Mouse (Mus musculus): ENCODE results near the gene Zfp212.
A peak's percentile ranks its signal among the peaks of the same experiment; 100 is the strongest.

The Zfp212 gene

DNA sequence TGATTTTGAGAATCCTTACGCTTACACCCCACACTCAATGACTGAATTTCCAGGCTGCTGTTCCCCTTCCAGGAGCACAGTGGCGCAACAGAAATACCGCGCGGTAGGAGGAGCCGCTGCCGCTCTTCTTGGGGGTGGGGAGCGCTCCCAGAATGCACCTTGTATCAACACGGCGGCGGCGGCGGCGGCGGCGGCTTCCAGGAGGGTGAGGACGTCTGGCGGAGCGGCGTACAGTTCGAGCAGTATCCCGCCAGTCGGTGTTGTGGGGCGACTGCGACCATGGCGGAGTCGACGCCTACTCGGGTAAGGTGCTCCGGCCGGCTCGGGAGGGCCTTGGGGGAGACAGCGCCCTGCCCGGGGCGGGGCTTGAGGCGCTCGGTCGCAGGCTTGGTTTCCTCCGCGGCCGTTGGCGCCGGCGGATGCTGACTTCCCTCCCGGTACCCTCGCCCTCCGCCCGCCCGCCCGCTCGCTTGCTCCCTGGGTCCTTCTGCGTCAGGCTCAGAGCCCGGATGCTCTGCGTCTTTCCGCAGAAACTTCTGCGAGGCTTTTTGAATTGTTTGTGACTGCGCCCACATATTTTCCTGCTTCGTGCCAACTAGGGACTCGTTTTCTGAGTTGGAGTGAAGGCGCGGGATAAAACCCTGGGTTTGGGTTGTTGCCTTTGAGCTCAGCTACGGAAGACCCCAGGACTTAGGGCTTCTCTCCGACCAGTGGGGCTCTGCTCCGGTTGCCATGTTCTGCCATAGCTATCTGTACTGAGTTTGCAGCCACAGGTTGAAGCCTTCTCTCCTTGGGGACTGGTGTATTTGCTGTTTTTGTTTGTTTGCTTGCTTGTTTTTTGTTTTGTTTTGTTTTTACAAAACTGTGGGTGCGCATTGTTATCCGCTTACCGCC lies at the start of gene Zfp212:
Gene Zfp212, plus strand, starts transcription at position 30 of the 894 bp plus-strand sequence.
- DNase-seq: peak; percentile 91 to 93

DNA sequence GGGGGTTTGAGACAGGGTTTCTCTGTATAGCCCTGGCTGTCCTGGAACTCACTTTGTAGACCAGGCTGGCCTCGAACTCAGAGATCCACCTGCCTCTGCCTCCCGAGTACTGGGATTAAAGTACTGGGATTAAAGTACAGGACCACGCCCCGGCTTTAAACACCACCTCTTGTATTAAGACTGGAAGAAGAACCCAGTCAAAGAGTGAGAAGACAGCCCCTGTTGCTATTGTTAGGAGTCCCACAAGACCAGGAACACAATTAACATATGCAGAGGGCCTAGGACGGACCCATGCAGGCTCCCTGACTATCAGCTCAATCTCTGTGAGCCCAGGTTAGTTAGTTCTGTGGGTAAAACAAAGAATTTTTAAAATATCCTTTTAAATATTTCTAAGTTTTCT lies 48.0 kb upstream of the Zfp212 start:
- no peak for DNase-seq

DNA sequence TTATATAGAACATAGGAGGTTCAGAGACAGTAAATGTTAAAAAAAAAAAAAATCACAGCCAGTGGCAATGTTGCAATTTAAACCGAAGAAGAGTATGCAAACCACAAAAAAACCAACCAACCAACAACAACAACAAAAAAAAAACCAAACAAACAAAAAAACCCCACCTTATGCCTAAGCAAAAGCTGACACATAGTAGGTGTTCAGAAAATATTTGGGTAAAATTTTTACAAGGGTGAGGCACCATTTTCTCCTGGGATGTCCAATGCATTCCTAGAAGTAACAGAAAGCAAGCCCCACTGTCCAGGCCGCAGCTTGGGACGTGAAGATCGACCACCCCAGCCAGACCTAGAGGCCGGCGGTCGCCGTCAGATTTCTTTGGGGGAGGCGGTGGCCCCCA lies 43.2 kb upstream of the Zfp212 start, which contains the start of gene Zfp282:
Gene Zfp282, plus strand, starts transcription at position 147 of the 400 bp plus-strand sequence.
- no peak for DNase-seq

DNA sequence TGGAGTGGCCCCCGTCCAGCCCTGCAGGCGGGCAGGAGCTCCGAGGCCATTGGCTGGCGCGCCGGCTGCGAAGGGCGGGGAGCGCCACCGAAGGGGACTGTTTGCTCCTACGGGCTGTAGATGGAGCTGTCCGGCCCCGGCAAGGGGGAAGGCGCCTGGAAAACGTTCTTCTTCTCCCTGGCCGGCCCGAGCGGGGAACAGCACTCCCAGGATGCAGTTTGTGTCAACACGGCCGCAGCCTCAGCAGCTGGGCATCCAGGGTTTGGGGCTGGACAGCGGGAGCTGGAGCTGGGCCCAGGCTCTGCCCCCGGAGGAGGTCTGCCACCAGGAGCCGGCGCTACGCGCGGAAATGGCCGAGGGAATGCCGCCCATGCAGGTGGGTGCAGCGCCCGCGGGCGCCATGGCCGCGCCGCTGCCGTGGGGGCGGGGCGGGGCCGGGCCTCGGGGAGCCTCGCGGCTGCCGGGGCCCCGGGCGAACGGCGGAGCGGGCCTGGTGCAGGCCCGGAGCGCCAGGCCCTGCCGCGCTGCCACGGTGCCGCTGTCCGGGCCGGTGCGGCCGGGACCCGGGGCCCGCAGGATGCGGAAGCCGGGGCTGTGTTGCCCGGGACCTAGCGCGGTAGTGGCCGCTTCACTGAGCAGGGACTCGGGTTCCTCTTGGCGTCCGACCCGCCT lies 42.7 kb upstream of the Zfp212 start:
- peak; percentile 95 to 96 for DNase-seq

DNA sequence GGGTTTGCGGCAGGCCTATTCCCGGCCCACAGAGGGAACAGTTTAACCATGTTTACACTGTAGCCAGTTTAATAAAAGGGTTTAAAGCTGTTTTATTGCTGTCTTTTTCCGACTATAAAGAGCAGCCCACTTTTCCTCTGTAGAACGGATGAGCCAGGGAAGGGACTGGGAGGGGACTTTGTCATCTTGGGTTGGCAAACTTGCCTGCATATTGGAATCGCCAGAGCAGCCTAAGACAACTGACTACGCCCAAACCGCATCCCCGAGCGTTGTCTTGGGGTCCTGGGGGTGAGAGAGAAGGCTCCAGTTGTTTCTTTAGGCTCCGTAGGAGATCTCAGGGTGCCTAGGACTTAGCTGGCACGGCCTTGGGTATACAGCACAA lies 42.2 kb upstream of the Zfp212 start:
- no peak for DNase-seq

DNA sequence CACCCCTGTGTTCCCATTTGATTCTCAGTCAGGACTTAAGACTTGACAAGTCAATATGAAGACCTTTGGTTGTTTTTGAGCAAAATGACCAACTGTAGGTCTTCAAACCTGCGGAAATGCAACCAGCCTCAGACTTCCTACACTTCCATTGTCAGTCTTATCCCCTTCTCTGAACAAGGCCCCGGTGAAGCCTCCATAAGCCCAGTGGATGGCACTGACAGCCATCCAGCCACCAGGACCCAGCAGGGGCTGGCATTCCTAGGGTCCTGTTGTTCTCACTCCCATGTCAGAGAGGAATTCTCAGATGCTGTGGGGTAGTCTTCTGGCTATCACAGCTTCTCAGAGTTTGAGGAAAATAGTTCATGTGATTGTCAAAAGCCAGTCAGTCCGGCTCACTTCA lies 41.7 kb upstream of the Zfp212 start:
- no peak for DNase-seq

DNA sequence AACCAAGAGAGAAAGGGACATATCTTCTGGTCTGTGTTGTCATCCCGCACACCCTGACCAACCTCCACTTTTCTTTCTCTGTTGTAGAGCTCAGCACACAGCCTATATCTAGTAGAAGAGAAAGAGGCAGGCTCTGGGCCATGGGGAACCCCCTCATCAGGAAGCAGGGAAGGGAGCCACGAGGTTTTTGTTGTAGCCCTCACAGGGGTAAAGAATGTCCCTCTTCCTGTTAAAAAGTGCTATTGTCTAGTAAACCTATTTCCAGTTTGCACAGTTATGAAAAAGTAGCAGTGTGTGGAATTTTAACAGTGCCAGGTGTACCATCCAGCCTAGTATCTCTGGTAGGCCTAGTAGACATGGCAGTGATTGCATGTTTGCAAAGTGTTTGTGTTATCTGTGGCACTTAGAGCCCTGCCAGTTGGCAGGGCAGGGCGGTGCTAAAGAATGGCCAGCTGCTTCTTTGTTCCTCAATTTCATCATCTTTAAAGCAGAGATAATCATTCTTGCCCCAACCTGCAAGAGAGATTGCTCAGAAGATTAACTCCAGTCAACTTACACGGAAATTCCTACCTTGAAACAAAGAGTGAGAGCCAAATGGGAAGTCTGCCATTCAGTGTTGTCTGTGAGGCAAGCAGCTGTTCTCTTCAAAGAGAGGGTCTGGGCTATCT lies 41.1 kb upstream of the Zfp212 start:
- no peak for DNase-seq

DNA sequence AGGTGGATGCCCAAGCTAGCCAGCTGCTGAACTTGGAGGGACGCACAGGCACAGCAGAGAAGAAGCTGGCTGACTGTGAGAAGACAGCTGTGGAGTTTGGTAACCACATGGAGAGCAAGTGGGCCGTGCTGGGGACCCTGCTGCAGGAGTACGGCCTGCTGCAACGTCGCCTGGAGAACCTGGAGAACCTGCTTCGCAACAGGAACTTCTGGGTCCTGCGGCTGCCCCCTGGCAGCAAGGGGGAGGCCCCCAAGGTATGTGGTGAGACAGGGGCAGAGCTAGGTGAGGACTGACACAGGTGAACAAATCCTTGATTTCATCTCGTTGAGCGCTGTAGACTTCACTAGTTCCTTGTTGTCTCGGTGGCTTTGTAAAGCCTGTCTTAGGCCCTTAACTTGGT lies 40.1 kb upstream of the Zfp212 start:
- no peak for DNase-seq

DNA sequence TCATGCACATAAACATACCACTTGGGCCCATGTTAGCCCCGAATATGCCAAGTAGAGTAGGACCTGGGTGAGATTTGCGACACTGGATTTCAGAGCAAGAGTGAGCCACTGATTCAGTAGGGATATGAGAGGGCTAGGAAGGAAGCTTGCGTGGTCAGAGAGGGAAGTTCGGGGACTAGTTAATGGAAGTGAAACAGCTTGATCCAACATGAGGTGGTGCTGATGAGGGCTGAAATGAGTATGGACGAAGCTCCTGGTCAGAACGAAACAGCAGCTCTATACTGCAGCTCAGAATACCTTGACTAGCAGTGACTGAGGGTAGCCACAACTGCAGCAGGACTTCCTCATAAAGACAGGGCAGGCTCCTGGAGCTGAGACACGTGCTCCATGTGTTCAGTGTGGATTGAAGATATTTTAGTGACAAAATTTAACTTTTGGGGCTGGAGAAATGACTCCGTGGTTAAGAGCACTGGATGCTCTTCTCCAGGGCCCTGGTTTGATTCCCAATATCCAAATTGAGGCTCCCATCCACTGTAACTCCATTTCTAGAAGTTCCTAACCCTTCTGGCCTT lies 31.4 kb upstream of the Zfp212 start:
- no peak for DNase-seq

DNA sequence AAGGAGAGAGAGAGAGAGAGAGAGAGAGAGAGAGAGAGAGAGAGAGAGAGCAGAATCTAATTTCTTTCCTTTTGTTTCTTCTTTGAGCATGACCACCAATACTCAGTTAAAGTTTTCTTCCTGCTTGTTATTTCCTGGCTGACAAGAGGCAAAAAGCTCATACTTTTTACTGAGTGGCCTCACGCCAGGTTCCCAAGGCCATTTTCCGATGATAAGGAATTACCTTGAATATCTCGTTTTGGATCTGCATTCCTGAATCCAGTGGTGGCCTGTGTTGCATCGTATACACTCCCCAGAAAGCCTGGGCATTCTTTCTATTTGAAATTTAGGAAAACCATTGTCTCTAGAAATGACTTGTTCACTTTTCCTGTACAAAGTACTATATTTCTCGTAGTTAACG lies 20.9 kb upstream of the Zfp212 start:
- DNase-seq: no peak

DNA sequence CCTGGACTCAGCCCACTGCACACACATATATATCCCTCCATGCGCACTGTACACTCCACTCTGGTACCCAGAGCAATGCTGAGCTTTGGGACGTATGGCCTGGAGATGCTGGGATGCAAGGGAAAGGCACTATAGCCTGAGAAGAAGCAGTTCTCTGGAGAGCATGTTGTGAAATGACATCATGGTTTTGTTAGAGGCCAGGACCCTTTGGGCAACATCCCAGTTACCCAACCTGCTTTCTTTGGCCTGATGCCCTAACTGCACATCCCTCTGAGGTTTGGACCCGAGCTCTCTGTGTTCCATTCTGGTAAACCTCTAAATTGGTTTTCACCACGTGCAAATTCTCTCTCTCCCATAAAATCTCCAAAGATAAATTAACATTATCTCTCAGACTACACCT lies 16.7 kb upstream of the Zfp212 start:
- DNase-seq: peak; percentile 77 to 80

DNA sequence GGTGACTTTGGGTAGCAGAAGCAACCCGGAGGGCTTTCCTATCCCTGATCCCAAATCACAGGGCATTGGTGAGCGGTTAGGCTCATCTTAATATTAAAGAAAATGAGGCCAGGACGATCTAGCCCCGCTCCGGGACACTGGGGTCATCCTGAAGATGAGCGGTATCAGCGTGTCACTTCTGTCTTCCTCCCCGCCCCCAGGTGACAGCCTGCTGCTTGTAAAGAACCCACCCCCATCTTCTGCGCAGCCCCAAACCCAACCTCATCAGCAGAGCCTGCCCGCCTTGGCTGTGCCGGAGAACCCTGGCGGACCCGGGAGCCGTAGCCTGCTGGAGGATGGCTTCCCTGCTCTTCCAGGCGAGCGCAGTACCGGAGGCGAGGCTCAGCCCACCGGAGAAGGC lies 15.9 kb upstream of the Zfp212 start:
- peak in 1 of 2 experiments; percentile 28 for DNase-seq

DNA sequence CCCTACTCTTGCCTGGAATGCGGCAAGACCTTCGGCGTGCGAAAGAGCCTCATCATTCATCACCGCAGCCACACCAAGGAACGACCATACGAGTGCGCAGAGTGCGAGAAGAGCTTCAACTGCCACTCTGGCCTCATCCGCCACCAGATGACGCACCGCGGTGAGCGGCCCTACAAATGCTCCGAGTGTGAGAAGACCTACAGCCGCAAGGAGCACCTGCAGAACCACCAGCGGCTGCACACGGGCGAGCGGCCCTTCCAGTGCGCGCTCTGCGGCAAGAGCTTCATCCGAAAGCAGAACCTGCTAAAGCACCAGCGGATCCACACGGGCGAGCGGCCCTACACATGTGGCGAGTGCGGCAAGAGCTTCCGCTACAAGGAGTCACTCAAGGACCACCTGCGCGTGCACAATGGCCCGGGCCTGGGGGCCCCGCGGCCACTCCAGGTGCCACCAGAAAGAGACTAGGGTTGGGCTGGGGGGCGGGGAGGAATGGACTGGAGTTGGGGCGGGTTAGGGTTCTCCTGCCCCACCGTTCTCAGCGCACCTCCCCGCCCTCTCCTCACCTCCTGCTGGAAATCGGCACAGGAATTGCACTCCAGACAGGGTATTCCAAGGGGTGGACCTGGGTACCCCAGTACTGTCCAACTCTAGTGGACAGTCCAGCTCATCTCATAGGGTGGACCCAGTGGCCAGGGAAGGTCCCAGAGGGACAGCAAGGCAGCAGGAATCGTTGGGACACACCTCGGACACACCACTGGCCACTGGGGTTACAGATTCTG lies 15.2 kb upstream of the Zfp212 start:
- no peak for DNase-seq

DNA sequence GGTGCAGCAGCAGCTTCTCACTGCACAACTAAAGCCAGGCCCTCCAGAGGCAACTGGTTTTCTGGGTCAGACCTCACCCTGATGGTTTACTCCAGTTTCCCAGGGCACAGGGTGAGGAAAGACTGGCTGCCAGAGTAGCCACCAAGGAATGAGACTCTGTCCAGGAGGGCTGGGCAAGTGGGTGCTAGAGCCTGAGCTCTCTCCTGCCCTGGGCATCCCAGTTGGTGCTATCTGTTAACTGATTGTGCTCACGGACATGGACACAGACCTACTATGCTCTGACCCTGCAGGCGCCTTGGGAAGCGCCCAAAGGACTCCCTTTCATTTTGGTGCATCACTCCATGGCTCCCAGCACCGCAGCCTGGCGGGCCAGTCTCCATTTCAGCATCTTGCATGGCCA lies 13.9 kb upstream of the Zfp212 start:
- no peak for DNase-seq

DNA sequence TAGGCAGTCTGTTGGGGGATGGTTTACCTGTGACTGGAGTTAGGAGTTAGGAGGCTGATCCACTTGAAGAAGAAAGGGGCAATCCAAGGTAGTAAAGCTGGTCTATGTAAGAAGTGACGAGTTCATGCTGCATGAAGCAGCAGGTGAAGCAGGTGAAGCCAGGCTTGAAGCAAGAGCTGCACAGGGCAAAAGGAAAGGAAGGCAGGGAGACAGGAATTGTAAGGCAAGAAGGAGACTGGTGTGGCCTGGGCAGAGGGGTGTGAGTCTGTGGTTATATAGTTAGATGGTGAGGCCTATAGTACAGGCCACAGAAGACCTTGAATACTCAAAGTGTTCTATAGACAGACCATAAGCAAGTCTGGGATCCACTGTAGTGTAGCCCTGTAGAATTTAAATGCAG lies 11.3 kb upstream of the Zfp212 start:
- no peak for DNase-seq

DNA sequence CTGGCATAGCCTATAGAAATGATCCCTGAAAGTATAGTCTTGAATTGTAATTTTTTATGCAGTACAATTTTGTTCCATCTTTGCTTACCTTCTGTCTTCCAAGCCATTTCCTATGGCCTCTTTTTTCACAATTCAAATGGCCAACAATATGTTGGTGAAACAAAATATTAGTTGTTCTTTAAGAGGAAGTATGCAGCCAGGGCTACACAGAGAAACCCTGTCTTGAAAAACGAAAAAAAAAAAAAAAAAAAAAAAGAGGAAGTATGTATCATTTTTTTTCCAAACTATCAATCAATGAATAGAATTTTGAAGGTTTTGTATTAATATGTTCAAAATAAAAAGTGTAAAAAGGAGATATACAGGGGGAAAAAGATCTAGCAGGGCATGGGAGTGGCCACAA lies 8.6 kb upstream of the Zfp212 start:
- no peak for DNase-seq

DNA sequence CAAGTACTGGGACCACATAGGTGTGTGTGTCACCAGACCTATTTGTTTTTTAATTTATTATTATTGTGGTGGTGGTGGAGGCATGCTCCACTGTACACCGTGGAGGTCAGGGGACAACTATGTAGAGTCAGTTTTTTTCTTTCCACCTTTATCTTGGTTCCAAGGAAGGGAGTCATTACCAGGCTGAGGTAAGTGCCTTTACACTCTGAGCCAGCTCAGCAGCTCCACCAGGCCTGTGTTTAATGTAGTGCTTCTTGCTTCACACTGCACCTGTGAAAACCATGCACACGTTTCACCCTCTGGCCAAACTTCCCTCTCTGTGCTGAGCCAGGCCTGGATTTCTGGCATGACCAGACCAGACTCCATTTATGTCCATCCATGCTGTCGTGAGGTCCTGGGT lies 7.3 kb upstream of the Zfp212 start:
- no peak for DNase-seq

DNA sequence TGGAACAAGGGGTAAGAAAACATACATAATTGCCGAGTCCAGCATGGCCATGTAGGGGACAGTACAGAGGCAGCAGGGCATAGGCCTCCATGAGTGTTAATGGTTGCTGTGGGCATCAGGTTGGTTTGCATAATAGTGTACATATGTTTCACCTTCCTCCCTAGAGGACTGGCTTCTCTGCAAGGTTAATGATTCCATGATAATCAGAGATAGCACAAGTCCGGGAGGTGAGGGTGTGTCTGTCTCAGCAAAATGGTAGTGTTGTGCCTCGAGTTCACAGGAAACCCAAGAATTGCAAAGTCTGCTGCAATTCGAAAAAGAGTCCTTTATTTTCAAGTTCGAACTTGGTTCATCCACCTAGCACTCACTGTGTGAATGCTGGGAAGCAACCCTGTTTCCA lies 3.2 kb upstream of the Zfp212 start:
- no peak for DNase-seq

DNA sequence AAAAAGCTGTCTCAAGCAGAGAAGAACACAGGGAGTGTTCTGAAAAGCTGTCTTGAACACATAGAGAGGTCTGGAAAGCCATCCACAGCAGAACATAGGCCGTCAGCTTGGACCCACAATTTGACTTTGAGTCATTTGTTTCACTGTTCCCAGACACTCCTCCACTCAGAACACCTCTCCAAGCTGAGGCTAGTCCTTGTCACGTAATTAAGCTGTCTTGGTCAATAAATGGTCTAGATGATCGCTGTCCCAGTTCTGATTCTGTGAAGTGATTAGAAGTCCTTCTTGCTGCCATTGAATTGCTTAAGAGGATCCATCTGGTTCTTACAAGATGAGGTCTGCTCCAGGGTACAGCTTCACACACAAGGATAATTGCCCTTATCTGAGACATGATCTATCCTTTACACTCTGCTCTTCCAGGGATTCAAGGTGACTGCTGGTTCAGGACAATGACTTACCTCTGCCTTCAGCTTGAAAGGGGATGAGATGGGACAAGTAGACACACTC lies 1.5 kb upstream of the Zfp212 start:
- no peak for DNase-seq

DNA sequence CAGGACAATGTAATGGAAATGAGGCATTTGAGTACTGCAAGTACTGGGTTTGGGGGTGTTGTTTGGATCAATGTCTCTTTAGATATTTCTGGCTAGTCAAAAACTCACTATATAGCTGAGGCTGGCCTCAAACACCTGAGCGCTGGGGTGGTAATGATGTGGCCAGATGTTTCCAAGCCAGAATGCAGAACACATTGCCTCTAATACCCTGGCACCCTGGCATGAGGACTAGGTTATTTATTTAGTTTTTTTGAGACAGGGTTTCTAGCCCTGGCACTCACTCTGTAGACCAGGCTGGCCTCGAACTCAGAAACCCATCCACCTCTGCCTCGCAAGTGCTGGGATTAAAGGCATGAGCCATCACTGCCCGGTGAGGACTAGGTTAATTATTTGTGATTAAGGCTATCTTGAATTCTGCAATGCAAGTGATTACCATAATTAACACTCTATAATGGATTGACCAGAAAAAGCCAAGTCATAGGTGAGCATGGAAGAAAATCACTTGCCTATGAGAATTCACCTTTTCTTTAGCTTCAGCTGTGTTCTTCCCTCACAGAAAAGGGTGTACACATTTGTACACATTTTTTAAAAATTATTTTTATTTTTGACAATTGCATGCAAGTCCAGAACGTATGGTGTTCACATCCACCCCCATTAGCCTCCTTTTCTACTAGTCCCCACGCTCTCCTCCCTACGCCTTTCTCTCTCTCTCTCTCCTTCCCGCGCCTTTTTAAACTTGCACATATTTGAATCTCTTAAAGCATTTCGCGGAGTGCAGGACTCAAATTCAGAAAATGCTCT lies 430 bp upstream of the Zfp212 start:
- no peak for DNase-seq

DNA sequence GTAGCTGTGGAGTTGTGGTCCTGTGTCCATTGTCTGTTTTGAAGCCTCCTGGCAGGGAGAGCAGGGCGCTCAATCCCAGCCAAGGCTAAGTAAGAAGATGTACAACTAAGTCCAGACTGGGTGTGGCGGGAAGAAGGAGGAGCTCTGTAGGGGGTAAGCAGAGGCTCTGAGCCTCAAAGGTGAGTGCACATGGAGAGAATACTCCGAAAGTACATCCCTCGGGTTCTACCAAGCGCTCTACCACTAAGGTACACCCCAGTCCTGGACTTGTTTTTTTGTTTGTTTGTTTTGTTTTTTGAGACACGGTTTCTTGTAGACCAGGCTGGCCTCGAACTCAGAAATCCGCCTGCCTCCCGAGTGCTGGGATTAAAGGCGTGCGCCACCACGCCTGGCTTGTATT lies 22.2 kb downstream of the Zfp212 start:
- DNase-seq: no peak

All from cerebellum, postnatal 25 days (tissue).